Mouse (Mus musculus) mesoderm, embryonic 11.5 days (tissue): ENCODE results near the gene Prn.
A peak's percentile ranks its signal among the peaks of the same experiment; 100 is the strongest.

Source experiments
- DNase-seq: peaks from one replicate; pipeline ENCODE4 v3.0.0-alpha.2; 2012; ENCODE audit warnings: low read depth, low spot score

Prn gene

DNA sequence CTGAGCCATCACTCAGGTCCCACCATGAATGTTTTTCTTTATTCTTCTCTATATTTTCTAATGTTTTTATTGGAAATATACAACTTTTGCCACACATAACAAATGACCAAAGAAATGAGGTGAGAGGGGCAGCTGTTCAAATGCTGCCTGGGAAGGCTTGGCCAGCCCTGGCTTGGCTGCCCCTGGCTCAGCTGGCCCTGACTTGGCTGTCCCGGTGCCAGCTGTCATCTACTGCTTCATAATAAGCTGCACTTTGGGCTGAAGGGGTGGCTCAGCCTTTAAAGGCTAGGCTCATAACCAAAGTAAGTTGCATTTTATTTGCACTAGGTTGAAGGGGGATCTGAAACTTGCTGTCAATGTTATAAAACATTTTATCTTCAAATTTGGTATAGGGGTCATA, 2.9 kb upstream of the Prn start:
- no peak for DNase-seq

- no peak for DNase-seq
These were observed 2.4 kb upstream of the Prn start for GRCm38 (mm10) chr2:131907311-131907710.

- DNase-seq: no peak
These were observed 1.4 kb upstream of the Prn start for GRCm38 (mm10) chr2:131908351-131908861.

DNA sequence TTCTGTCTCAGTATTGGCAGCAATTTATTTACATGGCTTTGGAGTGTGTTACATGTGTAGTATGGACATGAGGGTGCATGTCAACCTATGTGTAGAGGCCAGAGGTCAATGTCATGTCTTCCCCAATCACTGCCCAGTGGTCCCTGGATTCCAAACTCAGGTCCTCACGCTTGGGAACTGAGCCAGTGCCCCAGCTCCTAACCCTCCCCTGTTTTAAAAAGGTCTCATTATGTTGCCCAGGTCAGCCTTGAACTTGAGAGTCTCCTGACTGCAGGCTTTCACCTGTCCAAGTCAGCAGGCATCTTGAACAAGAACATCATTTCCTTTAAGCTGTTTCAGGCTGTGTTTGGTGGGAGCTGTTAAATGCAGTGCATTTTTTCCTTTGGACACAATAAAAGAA, 851 bp upstream of the Prn start:
- no peak for DNase-seq

DNA sequence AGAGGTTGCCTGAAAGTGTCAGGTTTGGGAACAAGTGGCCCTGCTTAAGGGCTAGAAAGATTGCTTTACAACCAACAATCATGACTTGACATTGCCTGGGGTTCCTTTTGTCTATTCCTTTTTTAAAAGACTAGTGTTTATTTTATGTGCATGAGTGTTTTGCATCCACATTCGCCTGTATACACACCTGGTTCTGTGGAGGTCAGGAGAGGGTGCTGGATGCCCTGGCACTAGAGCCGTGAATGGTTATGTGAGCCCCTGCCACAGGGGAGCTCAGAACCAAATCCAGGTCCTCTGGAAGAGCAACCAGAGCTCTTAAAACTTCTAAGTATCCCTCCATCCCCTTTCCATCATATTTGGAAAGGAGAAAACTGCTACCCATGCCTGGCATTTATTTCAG, 1.1 kb downstream of the Prn start:
- no peak for DNase-seq

DNA sequence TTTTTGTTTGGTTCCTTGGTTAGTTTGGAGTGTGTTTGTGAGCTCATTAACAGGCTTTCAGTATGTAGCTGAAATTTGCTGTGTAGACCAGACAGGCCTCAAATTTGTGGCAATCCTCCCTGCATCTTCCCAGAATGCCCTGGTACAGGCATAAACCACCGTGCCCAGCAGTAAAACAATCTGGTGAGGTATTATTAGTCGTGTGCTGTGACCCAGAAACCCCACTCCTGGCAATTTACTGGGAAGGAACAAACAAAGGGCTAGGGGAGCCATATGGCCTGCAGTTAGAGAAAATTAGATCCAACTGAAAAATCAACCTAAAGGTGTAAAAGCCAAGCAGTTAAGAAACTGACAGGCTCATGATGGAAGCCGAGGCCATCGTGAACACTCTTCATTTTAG, 1.6 kb downstream of the Prn start:
- no peak for DNase-seq

DNA sequence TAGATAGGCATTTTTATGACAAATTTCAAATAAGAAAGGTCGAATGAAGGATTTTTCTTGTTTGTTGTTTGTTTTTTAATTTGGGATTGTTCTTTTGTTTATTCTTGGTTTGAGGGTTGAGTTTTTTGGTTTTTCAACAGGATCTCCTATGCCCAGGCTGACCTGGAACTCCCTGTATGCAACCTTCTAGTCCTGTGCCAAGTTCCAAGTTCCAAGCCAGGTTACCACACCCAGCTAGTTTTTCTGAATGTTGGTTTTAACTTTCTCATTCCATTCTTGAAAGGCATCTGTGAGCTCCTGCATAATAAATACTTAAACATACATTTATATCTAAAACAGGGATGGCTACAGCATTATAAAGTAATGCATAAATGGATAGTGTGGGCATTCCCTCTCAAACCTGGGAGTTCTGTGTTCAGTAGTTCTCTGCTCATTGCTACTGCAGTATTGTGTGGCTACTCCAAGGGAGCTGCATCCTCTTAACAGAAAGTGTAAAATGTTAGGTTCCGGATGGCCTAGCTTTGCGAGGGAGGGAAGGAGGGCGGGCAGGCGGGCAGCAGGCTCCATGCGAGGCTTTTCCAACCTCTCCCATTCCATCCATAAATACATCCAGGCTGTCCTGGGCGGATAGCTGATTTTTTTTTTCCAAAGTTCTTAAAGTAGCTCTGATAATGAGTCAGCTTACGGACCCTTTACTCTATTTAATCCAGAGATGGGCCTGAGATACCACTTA, 2.9 kb downstream of the Prn start:
- no peak for DNase-seq

DNA sequence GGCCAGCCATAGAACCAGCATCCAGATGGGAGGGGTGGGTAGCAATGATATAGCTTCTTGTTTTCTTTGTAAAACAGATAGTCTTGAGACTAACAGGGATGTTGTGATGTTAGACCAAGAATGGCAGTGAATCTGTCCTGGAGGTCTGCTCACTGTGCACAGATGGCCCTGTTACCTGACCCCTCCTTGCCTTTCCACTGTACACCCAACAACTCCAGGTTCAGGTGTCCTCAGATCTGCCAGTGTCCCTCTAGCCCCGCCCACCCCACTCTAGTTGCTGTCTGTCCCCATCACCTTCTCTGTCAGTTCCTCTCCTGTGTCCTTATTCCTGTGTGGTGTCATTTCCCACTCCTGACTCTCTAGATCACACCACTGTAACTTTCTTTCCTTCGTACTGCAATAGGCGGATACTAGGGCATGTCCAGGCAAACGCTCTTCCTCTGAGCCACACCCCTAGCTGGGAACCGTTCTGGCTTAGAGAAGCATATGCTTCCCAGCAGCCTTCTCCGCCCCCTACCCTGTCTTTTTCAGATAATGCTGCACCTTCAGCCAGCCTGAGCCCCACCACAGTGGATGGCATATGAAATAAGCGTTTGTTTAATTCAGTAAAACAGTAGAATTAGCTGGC, 22.6 kb downstream of the Prn start:
- DNase-seq: no peak

DNA sequence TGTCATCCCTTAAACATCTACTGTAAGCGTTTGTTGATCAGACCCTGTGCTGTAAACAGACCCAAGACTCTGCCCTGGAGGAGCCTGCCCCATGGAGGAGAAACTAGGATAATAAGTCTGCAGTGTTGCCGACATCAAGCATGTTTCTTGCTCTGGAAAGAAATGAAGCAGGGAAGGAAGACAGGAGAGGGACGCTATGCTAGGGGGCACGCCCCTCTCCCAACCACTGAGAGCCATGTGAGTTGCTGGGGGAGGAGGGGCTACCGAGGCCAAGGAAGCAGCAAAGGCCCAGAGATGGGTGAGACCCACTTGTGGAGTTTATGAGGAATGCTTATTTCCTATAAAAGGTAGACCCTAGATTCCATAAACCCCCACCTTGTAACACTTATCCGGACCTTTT, 23.3 kb downstream of the Prn start:
- no peak for DNase-seq

GRCm38 (mm10) chr2:131933598-131933997, 23.8 kb downstream of the Prn start:
- no peak for DNase-seq

- DNase-seq: no peak
These were observed 24.5 kb downstream of the Prn start for GRCm38 (mm10) chr2:131934243-131934642.

- DNase-seq: peak; percentile 10
These were observed 25.8 kb downstream of the Prn start for GRCm38 (mm10) chr2:131935390-131936105.

DNA sequence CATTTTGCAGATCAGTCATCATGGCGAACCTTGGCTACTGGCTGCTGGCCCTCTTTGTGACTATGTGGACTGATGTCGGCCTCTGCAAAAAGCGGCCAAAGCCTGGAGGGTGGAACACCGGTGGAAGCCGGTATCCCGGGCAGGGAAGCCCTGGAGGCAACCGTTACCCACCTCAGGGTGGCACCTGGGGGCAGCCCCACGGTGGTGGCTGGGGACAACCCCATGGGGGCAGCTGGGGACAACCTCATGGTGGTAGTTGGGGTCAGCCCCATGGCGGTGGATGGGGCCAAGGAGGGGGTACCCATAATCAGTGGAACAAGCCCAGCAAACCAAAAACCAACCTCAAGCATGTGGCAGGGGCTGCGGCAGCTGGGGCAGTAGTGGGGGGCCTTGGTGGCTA, 26.7 kb downstream of the Prn start:
- DNase-seq: no peak

GRCm38 (mm10) chr2:131939404-131940111, 29.8 kb downstream of the Prn start:
- peak; percentile 73 for DNase-seq

- no peak for DNase-seq
These were observed 30.7 kb downstream of the Prn start for GRCm38 (mm10) chr2:131940506-131940905.

DNA sequence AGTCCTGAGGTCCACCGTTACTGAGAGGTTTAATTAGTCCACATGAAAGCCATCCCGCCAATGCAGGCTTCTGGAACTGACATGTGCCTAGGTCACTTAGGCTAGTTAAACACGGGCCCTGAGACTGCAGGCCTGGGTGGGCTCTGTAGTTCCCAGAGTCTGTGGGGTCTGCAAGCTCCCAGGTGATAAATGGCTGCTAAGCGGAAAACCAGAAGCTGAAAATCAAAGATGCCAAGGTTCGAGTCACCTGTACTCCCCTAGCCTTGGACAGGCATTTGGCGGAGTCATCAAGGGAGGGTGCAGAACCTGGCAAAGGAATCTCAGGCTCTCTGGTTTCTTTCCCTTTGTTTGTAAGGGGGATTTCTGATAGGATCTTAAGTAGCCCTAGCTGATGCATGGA, 31.7 kb downstream of the Prn start:
- no peak for DNase-seq

- no peak for DNase-seq
These were observed 34.6 kb downstream of the Prn start for GRCm38 (mm10) chr2:131944370-131944769.

GRCm38 (mm10) chr2:131945225-131945624, 35.5 kb downstream of the Prn start:
- DNase-seq: no peak

- no peak for DNase-seq
These were observed 36.0 kb downstream of the Prn start for GRCm38 (mm10) chr2:131945765-131946164.

- DNase-seq: no peak
These were observed 36.6 kb downstream of the Prn start for GRCm38 (mm10) chr2:131946351-131946750.

- no peak for DNase-seq
These were observed 38.4 kb downstream of the Prn start for GRCm38 (mm10) chr2:131948156-131948555.
